Mouse (Mus musculus) hindbrain, embryonic 15.5 days (tissue): Measurements from ENCODE around the gene Cebpe. TPM values are rescaled to one million over a fixed set of nuclear protein-coding genes. Genes with fewer than 3 reads are reported as not detected.

Experiments used
- ATAC-seq: fragments of 200-750 bp; cut with Nextera tagmentation; 2 replicates; pipeline ENCODE4 v1.8.0; 2017; ENCODE audit warnings: low read depth, moderate number of reproducible peaks, moderate TSS enrichment; ENCODE audit not compliant: low FRiP score
- H3K27ac ChIP-seq: fragments of 300-500 bp; sonication (generic); replicated peaks from 2 replicates; pipeline ENCODE4 v1.5.1; 2015; ENCODE audit warnings: mild to moderate bottlenecking, inconsistent platforms
- H3K27me3 ChIP-seq: fragments of 300-500 bp; sonication (generic); 2 replicates; pipeline ENCODE4 v1.6.1; 2015; ENCODE audit warnings: control low read depth, inconsistent platforms
- H3K36me3 ChIP-seq: fragments of 300-500 bp; sonication (generic); 2 replicates; pipeline ENCODE4 v1.6.1; 2015; ENCODE audit warnings: control low read depth, inconsistent platforms
- H3K4me1 ChIP-seq: fragments of 300-500 bp; sonication (generic); replicated peaks from 2 replicates; pipeline ENCODE4 v1.6.1; 2015; ENCODE audit warnings: control low read depth, inconsistent platforms
- H3K4me2 ChIP-seq: fragments of 300-500 bp; sonication (generic); 2 replicates; pipeline ENCODE4 v1.6.1; 2015; ENCODE audit warnings: moderate library complexity, mild to moderate bottlenecking, inconsistent platforms
- H3K4me3 ChIP-seq: fragments of 300-500 bp; sonication (generic); 2 replicates; pipeline ENCODE4 v1.5.1; 2015; ENCODE audit warnings: mild to moderate bottlenecking, inconsistent platforms
- H3K9ac ChIP-seq: fragments of 300-500 bp; sonication (generic); 2 replicates; pipeline ENCODE4 v1.6.1; 2015; ENCODE audit warnings: inconsistent platforms
- H3K9me3 ChIP-seq: fragments of 300-500 bp; sonication (generic); 2 replicates; pipeline ENCODE4 v1.6.1; 2016; ENCODE audit warnings: control low read depth, inconsistent platforms
- WGBS: fragments of 180-500 bp; shearing (Covaris S2); methylation state at CpG from one replicate; pipeline ENCODE4 v1.1.7; 2015; 5-methylcytosine and 5-hydroxymethylcytosine counted together
- polyA plus RNA-seq: library from polyadenylated mRNA; unstranded; fragments of >200 nt; fragmentation: Nextera tagmentation; extraction: Ambion mirVana; gene quantifications from 2 replicates; pipeline ENCODE4 v1.2.1, GENCODE M21; 2015

Cebpe gene
- polyA plus RNA-seq, result not detected in 2 replicates

DNA sequence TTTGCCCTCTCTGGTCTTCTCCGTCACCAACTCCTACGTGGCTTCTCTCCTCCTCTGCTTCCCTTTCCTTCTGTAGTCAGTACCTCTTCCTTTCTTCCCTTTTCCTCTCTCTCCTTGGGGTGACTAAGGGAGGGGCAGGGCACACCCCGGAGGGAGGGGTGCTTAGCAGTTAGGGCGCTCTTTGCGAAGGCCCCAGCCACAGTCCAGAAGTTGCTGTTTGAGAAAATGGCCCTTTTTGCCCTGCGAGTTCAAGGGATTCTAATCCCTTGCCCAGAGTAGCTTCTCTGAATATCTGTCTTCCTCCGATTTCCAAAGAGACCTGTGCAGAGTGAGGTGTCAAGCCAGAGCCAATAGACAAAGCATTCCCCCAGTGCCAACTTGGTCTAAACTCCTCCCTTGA, at the start of gene Cebpe:
Cebpe (minus strand) TSS at position 101 of the 400 bp plus-strand sequence.
- no peak within 1 kb of the TSS for H3K4me2 ChIP-seq
- 87% methylated on average over 7 of the region's 7 CpGs for WGBS
- ATAC-seq, result no peak

GRCm38 (mm10) chr14:54756382-54756781, 44.4 kb upstream of the Cebpe start:
- peaks cover 7% of the 10 kb centered on the region; the same call in 1 of the 2 replicates for H3K4me1 ChIP-seq
- H3K9me3 ChIP-seq, result no peaks in the 10 kb centered on the region
- no peak overlapping the region for H3K27ac ChIP-seq
- no peaks in the 10 kb centered on the region for H3K36me3 ChIP-seq
- H3K9ac ChIP-seq, result no peak overlapping the region
- no peak overlapping the region for H3K4me2 ChIP-seq
- WGBS, result 81% methylated on average over 6 of the region's 6 CpGs
- H3K27me3 ChIP-seq, result no peaks in the 10 kb centered on the region
- no peak for ATAC-seq
- H3K4me3 ChIP-seq, result no peak overlapping the region

More for the DNA sequence above, at the start of gene Cebpe:
- H3K9me3 ChIP-seq, result no peaks in the 10 kb centered on the region
- no peaks in the 10 kb centered on the region for H3K27me3 ChIP-seq
- H3K9ac ChIP-seq, result no peak within 1 kb of the TSS
- H3K27ac ChIP-seq, result 0 out of 2 replicates have a peak within 1 kb of the TSS, but pooled peaks have one; percentile 11
- peaks cover 13% of the 10 kb centered on the region for H3K4me1 ChIP-seq
- no peaks in the 10 kb centered on the region for H3K36me3 ChIP-seq
- H3K4me3 ChIP-seq, result no peak within 1 kb of the TSS

DNA sequence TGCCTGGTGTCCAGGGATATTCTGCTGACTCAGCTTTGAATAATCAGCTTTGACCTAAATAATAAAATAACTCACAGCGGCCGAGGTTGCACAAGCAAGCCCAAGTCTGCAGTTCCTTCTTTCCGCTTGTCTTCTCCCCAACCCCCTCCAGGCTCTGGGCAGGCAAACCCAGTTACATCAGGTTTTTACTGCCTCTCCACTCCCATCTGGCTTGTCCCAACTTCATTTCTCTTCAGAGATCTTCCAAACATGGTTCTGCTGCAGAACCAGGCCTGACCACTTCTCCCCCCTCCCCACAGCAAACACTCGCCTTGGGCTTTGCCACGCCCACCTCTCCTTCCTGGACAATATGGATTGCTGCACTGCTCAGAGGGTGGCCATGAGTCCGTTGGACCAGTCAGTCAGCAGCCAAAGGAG, 42.6 kb upstream of the Cebpe start:
- peak; percentile 48; the same call in 1 of the 2 replicates for ATAC-seq
- no peaks in the 10 kb centered on the region for H3K36me3 ChIP-seq
- H3K9me3 ChIP-seq, result no peaks in the 10 kb centered on the region
- no peaks in the 10 kb centered on the region for H3K27me3 ChIP-seq
- H3K4me2 ChIP-seq, result no peak overlapping the region
- no peak overlapping the region for H3K9ac ChIP-seq
- H3K4me3 ChIP-seq, result no peak overlapping the region
- WGBS, result 22% methylated on average over 6 of the region's 6 CpGs
- H3K4me1 ChIP-seq, result peaks cover 7% of the 10 kb centered on the region; the same call in 1 of the 2 replicates
- peak overlapping the region; percentile 51; the same call in 1 of the 2 replicates for H3K27ac ChIP-seq

DNA sequence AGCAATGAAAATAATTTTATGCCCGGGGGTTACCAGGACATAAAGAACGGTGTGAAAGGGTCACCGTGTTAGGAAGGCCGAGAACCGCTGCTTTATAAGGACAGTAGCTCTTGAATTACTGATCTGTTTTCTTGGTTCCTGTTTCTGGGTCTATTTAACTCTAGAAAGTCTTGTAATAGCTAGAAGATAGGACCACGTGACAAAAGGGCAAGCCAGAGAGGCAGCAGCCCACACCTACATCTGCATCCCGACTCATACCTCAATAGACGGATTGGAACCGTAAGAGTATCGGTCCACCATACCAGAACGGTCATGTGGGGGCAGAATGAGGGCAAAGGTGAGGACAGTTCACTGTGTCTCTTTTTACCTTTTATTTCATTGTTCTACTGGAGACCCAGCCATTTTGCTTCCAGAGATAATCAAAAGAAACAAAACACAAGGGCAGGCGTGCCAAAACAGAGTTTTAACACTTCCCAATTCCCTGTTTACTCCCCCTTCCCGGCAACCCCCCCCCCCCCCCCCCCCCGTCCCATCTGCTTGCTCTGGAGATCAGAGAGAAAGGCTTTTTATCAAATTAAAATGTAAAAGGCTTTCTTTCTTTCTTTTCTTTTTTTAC, 42.1 kb upstream of the Cebpe start:
- Histone ChIP-seq H3K27ac (no peak overlapping the region), H3K4me2 (no peak overlapping the region), H3K9me3 (no peaks in the 10 kb centered on the region), H3K36me3 (no peaks in the 10 kb centered on the region), H3K27me3 (no peaks in the 10 kb centered on the region), H3K4me3 (no peak overlapping the region), H3K4me1 (peaks cover 7% of the 10 kb centered on the region; the same call in 1 of the 2 replicates), H3K9ac (no peak overlapping the region)
- WGBS, result 65% methylated on average over 14 of the region's 14 CpGs
- no peak for ATAC-seq

DNA sequence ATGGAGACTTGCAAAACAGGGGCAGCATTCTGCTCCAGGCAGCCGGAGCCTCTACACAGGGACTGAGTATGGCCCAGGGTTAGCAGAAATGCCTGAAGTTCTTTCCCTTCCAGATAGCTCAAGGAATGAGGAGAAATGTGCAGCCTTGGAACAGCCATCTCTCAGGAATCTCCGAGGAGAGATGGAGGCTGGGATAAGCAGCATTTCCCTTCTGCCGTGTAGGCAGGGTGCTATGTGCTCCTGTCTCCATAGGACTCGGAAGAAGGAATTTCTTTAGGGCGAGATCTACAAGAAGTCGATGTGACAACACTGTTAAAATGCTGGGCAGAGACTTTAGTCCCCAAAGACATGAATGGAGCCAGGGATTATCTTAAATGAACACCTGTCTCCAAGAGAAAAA, 41.0 kb upstream of the Cebpe start:
- H3K36me3 ChIP-seq, result no peaks in the 10 kb centered on the region
- H3K27ac ChIP-seq, result no peak overlapping the region
- no peak overlapping the region for H3K4me2 ChIP-seq
- H3K4me3 ChIP-seq, result no peak overlapping the region
- no peak for ATAC-seq
- WGBS, result 89% methylated on average over 6 of the region's 6 CpGs
- no peak overlapping the region for H3K9ac ChIP-seq
- peaks cover 7% of the 10 kb centered on the region; the same call in 1 of the 2 replicates for H3K4me1 ChIP-seq
- H3K9me3 ChIP-seq, result no peaks in the 10 kb centered on the region
- no peaks in the 10 kb centered on the region for H3K27me3 ChIP-seq

- Histone ChIP-seq H3K4me2 (no peak overlapping the region), H3K27ac (no peak overlapping the region), H3K27me3 (no peaks in the 10 kb centered on the region), H3K9me3 (no peaks in the 10 kb centered on the region), H3K4me3 (no peak overlapping the region), H3K9ac (no peak overlapping the region), H3K4me1 (peaks cover 7% of the 10 kb centered on the region; the same call in 1 of the 2 replicates), H3K36me3 (no peaks in the 10 kb centered on the region)
- 97% methylated on average over 1 of the region's 1 CpGs for WGBS
- no peak for ATAC-seq
These were observed 39.8 kb upstream of the Cebpe start for GRCm38 (mm10) chr14:54751768-54752167.

DNA sequence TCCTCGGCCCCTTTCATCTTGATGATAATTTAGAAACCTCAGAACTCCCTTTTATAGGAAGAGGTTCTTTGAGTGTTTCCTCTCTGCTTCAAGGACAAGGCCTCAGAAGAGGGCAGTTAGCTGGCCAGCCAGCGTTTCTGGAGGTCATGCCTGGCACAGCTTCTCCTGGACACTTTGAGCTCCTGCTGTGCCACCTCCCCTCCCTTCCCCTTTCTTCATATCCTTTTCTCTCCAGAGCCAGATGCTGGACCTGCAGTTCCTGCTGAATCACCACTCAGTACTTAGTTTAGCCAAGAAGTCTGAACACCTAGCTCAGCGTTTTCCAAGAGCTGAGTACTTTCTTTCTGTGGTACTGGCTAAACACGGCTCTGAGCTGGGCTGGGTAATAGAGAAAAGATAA, 37.3 kb upstream of the Cebpe start:
- Histone ChIP-seq H3K4me1 (peaks cover 4% of the 10 kb centered on the region; the same call in 1 of the 2 replicates), H3K9me3 (no peaks in the 10 kb centered on the region), H3K36me3 (no peaks in the 10 kb centered on the region), H3K4me3 (no peak overlapping the region), H3K27me3 (no peaks in the 10 kb centered on the region), H3K4me2 (no peak overlapping the region), H3K9ac (no peak overlapping the region), H3K27ac (no peak overlapping the region)
- 73% methylated on average over 4 of the region's 4 CpGs for WGBS
- ATAC-seq, result no peak

DNA sequence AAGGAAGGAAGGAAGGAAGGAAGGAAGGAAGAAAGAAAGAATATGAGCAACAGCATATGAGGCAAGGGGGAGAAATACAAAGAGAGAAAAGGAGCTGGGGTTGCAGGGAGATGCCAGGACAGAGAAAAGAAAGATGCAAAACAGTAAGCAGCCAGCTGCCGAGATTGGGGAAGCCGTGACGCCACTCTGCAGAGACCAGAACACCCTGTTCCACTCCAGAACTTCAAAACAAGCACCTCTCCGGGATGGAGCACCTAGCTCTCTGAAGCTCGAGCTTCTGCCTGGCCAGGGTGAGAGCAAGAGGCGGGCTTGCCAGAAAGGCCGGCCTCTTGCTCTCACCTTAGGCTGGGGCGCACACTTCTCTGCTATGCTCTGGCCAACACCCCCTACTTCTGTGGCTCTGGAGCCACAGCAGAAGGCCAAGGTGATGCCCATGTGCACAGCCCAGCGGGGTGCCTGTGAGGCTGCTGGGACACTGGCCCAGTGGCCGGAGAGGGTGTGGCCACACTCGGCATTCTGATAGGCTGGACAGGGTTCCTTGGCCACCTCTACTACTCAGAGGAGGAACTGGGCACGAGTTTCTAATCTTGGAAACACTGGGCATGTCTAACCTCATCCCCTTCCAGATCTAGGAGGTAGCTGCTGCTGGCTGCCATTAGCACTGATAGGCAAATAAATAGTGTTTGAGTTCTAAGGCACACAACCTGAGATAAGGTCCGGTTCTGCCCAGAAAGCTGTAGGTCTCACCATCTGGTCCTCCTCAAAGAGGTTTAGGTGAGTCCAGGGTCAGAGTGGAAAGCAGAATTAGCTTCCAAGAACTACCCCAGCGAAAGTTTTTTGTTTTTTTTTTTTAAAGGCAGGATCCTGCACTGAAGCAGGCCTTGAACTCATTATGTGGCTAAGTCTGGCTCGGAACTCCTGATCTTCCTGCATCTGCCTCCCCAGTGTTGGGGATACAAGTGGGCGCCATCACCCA, 36.3 kb upstream of the Cebpe start:
- no peaks in the 10 kb centered on the region for H3K36me3 ChIP-seq
- 84% methylated on average over 16 of the region's 16 CpGs for WGBS
- H3K4me1 ChIP-seq, result no peaks in the 10 kb centered on the region
- H3K9me3 ChIP-seq, result no peaks in the 10 kb centered on the region
- no peak overlapping the region for H3K4me3 ChIP-seq
- no peak for ATAC-seq
- no peak overlapping the region for H3K9ac ChIP-seq
- H3K4me2 ChIP-seq, result no peak overlapping the region
- no peak overlapping the region for H3K27ac ChIP-seq
- no peaks in the 10 kb centered on the region for H3K27me3 ChIP-seq

GRCm38 (mm10) chr14:54746038-54746437, 34.1 kb upstream of the Cebpe start:
- H3K4me2 ChIP-seq, result no peak overlapping the region
- no peak overlapping the region for H3K9ac ChIP-seq
- H3K4me3 ChIP-seq, result no peak overlapping the region
- H3K9me3 ChIP-seq, result no peaks in the 10 kb centered on the region
- 96% methylated on average over 9 of the region's 9 CpGs for WGBS
- ATAC-seq, result no peak
- H3K27me3 ChIP-seq, result no peaks in the 10 kb centered on the region
- no peaks in the 10 kb centered on the region for H3K4me1 ChIP-seq
- H3K36me3 ChIP-seq, result no peaks in the 10 kb centered on the region
- H3K27ac ChIP-seq, result no peak overlapping the region

DNA sequence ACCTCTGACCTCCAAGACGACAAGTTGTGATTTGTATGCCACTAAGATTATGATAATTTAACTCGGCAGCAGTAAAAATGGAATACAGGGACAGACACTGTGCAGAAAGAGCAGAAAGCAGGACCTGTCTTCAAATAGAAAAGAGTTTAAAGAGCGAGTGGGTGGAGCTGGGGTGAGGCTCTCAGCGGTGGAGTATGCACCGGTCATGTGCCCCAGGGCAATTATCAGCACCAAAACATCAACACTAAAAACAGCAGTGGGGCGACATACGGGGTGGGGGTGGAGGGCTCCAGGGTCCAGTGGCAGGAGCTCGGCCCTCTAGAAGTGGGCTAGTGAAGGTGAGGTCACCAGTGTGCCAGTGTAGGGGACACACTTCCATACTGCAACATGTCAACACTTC, 32.5 kb upstream of the Cebpe start:
- H3K27ac ChIP-seq, result no peak overlapping the region
- H3K9ac ChIP-seq, result no peak overlapping the region
- WGBS, result 81% methylated on average over 8 of the region's 8 CpGs
- H3K4me2 ChIP-seq, result no peak overlapping the region
- no peaks in the 10 kb centered on the region for H3K27me3 ChIP-seq
- no peaks in the 10 kb centered on the region for H3K36me3 ChIP-seq
- H3K4me3 ChIP-seq, result no peak overlapping the region
- H3K9me3 ChIP-seq, result no peaks in the 10 kb centered on the region
- ATAC-seq, result no peak
- H3K4me1 ChIP-seq, result no peaks in the 10 kb centered on the region

GRCm38 (mm10) chr14:54742375-54742774, 30.4 kb upstream of the Cebpe start:
- no peaks in the 10 kb centered on the region for H3K36me3 ChIP-seq
- 63% methylated on average over 2 of the region's 2 CpGs for WGBS
- H3K27me3 ChIP-seq, result no peaks in the 10 kb centered on the region
- no peak for ATAC-seq
- no peak overlapping the region for H3K4me3 ChIP-seq
- no peak overlapping the region for H3K27ac ChIP-seq
- no peaks in the 10 kb centered on the region for H3K9me3 ChIP-seq
- H3K4me1 ChIP-seq, result peaks cover 4% of the 10 kb centered on the region
- no peak overlapping the region for H3K4me2 ChIP-seq
- H3K9ac ChIP-seq, result no peak overlapping the region

- Histone ChIP-seq H3K9ac (no peak overlapping the region), H3K4me1 (peaks cover 10% of the 10 kb centered on the region), H3K4me3 (no peak overlapping the region), H3K9me3 (no peaks in the 10 kb centered on the region), H3K36me3 (no peaks in the 10 kb centered on the region), H3K4me2 (no peak overlapping the region), H3K27ac (no peak overlapping the region), H3K27me3 (no peaks in the 10 kb centered on the region)
- WGBS, result 88% methylated on average over 6 of the region's 6 CpGs
- no peak for ATAC-seq
These were observed 29.7 kb upstream of the Cebpe start for GRCm38 (mm10) chr14:54741721-54742120.
